Mouse (Mus musculus) C2C12 (cell line): Measurements from ENCODE around the gene Tex33.

Source experiments
- CEBPB ChIP-seq: IDR thresholded peaks from one replicate; pipeline ENCODE4 v1.6.1; 2011; ENCODE audit warnings: low read depth, mild to moderate bottlenecking, control low read depth, moderate library complexity
- CTCF ChIP-seq: IDR thresholded peaks from one replicate; pipeline ENCODE4 v1.5.1; 2011; ENCODE audit not compliant: control insufficient read depth, insufficient read depth, insufficient read length
- FOSL1 ChIP-seq: IDR thresholded peaks from one replicate; pipeline ENCODE4 v1.8.0; 2011; ENCODE audit warnings: mild to moderate bottlenecking, low read length; ENCODE audit not compliant: poor library complexity, insufficient read depth, severe bottlenecking
- MAX ChIP-seq: IDR thresholded peaks from one replicate; pipeline ENCODE4 v1.6.1; 2011; ENCODE audit warnings: mild to moderate bottlenecking, control low read depth
- MYOD1 ChIP-seq: IDR thresholded peaks from one replicate; pipeline ENCODE4 v1.6.1; 2011; ENCODE audit warnings: low read depth; ENCODE audit not compliant: control insufficient read depth, insufficient read length
- MYOG ChIP-seq: IDR thresholded peaks from one replicate; pipeline ENCODE4 v1.6.1; 2011; ENCODE audit not compliant: control insufficient read depth, insufficient read length; ENCODE audit errors: extremely low read depth
- USF1 ChIP-seq: IDR thresholded peaks from one replicate; pipeline ENCODE4 v1.6.1; 2011; ENCODE audit warnings: low read depth, mild to moderate bottlenecking, control low read depth, moderate library complexity

DNA sequence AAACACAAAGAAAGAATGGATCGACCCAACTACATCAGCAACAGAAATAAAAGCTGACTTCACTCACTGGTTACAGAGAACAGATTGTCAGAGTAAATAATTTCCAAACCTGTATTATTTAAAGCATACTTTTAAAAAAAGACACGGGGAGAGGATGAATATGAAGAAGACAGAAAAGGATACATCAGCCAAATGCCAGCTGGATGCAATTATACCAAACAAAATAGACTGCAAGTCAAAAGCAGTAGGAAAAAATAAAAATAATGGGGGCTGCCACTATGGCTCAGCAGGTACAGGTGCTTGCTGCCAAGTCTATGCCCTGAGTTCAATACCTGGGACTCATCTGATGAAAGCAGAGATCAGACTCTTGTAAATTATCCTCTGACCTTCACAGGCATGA is 15.5 kb downstream of the Tex33 start:
- TF ChIP-seq CTCF (no peak), MAX (no peak), CEBPB (no peak), MYOD1 (no peak), MYOG (no peak), USF1 (no peak), FOSL1 (no peak)
